Mouse (Mus musculus) embryonic facial prominence, embryonic 14.5 days (tissue): ENCODE data around the gene Mok. TPM values are rescaled to one million over a fixed set of nuclear protein-coding genes. Genes with fewer than 3 reads are reported as not detected.
A peak's percentile ranks its signal among the peaks of the same experiment; 100 is the strongest.

Experiments
- ATAC-seq: fragments of 200-750 bp; cut with Nextera tagmentation; 2 replicates; pipeline ENCODE4 v1.8.0; 2017; ENCODE audit warnings: low read depth, moderate number of reproducible peaks, moderate TSS enrichment
- DNase-seq: peaks from one replicate; pipeline ENCODE4 v3.0.0-alpha.2; 2015; ENCODE audit warnings: low spot score
- H3K27ac ChIP-seq: fragments of 300-500 bp; sonication (generic); replicated peaks from 2 replicates; pipeline ENCODE4 v1.5.1; 2014; ENCODE audit warnings: low read depth, mild to moderate bottlenecking, low read length, moderate library complexity
- H3K27me3 ChIP-seq: fragments of 300-500 bp; sonication (generic); replicated peaks from 2 replicates; pipeline ENCODE4 v1.6.1; 2014; ENCODE audit warnings: low read length; ENCODE audit not compliant: control insufficient read depth, insufficient read depth
- H3K36me3 ChIP-seq: fragments of 300-500 bp; sonication (generic); 2 replicates; pipeline ENCODE4 v1.6.1; 2014; ENCODE audit warnings: low read length, mixed read lengths; ENCODE audit not compliant: control insufficient read depth, insufficient read depth
- H3K4me1 ChIP-seq: fragments of 300-500 bp; sonication (generic); 2 replicates; pipeline ENCODE4 v1.6.1; 2014; ENCODE audit warnings: antibody characterized with exemption, low read length; ENCODE audit not compliant: control insufficient read depth, insufficient read depth
- H3K4me2 ChIP-seq: fragments of 300-500 bp; sonication (generic); 2 replicates; pipeline ENCODE4 v1.6.1; 2014; ENCODE audit warnings: low read depth, mild to moderate bottlenecking, low read length, moderate library complexity, mixed read lengths
- H3K4me3 ChIP-seq: fragments of 300-500 bp; sonication (generic); 2 replicates; pipeline ENCODE4 v1.5.1; 2014; ENCODE audit warnings: low read depth, mild to moderate bottlenecking, low read length
- H3K9ac ChIP-seq: fragments of 300-500 bp; sonication (generic); 2 replicates; pipeline ENCODE4 v1.6.1; 2014; ENCODE audit warnings: low read depth, mild to moderate bottlenecking, low read length, moderate library complexity, mixed read lengths
- H3K9me3 ChIP-seq: fragments of 300-500 bp; sonication (generic); 2 replicates; pipeline ENCODE4 v1.6.1; 2016; ENCODE audit warnings: low read length; ENCODE audit not compliant: control insufficient read depth
- WGBS: fragments of 180-500 bp; shearing (Covaris S2); extraction: QIAGEN DNeasy Blood & Tissue Kit; methylation state at CpG from one replicate; pipeline ENCODE4 v1.1.7; 2014; 5-methylcytosine and 5-hydroxymethylcytosine counted together
- polyA plus RNA-seq: library from polyadenylated mRNA; unstranded; fragments of >200 nt; fragmentation: Nextera tagmentation; extraction: Ambion mirVana; gene quantifications from 2 replicates; pipeline ENCODE4 v1.2.1, GENCODE M21; 2014

Mok gene
- polyA plus RNA-seq, 1 experiment from 2014 or later = 6.1 TPM

DNA sequence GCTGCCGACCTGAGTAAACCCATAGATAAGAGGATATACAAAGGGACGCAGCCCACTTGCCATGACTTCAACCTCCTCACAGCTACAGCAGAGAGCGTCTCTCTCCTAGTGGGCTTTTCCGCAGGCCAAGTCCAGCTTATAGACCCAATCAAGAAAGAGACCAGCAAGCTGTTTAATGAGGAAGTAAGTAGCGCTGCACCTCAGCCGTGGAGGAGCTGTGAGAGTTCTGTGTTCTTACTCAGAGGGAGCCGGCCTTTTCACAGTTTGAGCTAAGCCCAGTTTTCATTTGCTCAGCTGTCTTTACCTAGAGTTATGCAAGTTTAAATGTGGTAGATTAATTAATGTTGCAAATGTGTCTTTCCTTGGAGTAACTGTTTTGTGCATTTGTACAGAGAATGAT lies 61.4 kb downstream of the Mok start:
- no peak for DNase-seq
- Histone ChIP-seq H3K9me3 (no peaks in the 10 kb centered on the region), H3K4me2 (no peak overlapping the region), H3K27ac (no peak overlapping the region), H3K9ac (no peak overlapping the region), H3K4me1 (no peaks in the 10 kb centered on the region), H3K27me3 (no peaks in the 10 kb centered on the region), H3K4me3 (no peak overlapping the region), H3K36me3 (peaks cover 29% of the 10 kb centered on the region)
- ATAC-seq = no peak
- WGBS = 80% methylated on average over 7 of the region's 7 CpGs

DNA sequence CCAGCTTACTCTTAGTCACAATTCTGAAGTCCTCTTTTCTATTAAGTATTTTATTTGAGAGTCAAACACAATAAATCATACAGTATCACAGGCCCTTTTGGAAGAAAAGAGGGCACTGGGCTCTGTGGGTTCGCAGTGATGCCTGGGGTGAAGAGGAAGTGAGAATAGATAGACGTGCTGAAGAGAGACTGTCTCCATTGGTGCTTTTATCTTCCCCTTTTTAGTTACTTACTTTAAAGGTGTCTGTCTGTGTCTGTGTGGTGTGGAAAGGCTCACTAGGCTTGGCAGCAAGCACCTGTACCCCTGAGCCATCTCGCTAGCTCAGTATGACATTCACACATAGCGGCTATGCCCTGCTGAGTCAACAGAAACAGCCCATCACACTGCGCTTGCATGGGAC lies 62.9 kb downstream of the Mok start:
- Histone ChIP-seq H3K4me2 (no peak overlapping the region), H3K27me3 (no peaks in the 10 kb centered on the region), H3K4me3 (no peak overlapping the region), H3K9me3 (no peaks in the 10 kb centered on the region), H3K36me3 (peaks cover 26% of the 10 kb centered on the region), H3K9ac (no peak overlapping the region), H3K4me1 (no peaks in the 10 kb centered on the region), H3K27ac (no peak overlapping the region)
- no peak for ATAC-seq
- DNase-seq = peak; percentile 6
- WGBS = 84% methylated on average over 5 of the region's 5 CpGs

DNA sequence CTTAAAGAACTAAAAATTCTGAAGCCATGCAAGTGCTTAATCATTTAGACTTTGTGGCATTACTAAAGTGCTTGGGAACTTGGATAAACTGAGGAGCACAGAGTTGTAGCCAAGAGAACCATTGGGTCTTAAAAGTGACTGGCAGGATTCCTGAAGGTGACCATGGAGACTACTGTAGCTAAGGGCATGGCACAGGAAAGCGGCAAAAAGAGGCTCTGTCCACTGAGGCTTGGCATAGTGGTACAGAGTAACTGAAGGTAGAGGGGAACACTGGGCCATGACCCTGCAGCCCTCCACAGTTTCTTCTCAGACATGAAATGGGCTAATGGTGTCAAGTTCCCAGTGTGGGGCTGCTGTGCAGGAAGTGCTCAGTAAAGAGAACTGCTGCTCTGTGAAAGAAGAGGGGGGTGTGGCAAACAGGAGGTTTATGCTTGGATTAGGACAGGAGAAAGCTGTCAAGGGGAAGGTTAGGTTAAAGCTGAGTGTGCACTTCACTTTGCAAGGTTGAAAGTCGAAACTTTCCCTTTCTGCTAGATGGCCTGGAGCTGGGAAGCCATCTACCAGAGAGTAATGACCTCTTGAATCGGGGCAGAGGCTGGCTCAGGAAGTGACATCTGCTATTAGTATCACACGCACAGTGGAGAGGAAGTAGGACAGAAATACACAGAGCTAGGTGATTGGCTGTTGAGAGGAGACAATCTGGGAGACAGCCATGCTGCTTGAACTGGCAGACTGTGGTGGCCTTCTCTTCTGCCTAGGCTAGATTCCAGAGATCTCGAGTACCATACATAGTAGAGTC lies 64.9 kb downstream of the Mok start:
- no peak for ATAC-seq
- DNase-seq = no peak
- Histone ChIP-seq H3K27ac (no peak overlapping the region), H3K4me2 (no peak overlapping the region), H3K27me3 (no peaks in the 10 kb centered on the region), H3K9me3 (no peaks in the 10 kb centered on the region), H3K4me1 (no peaks in the 10 kb centered on the region), H3K36me3 (peaks cover 18% of the 10 kb centered on the region), H3K9ac (no peak overlapping the region), H3K4me3 (no peak overlapping the region)
- WGBS = 52% methylated on average over 5 of the region's 5 CpGs

DNA sequence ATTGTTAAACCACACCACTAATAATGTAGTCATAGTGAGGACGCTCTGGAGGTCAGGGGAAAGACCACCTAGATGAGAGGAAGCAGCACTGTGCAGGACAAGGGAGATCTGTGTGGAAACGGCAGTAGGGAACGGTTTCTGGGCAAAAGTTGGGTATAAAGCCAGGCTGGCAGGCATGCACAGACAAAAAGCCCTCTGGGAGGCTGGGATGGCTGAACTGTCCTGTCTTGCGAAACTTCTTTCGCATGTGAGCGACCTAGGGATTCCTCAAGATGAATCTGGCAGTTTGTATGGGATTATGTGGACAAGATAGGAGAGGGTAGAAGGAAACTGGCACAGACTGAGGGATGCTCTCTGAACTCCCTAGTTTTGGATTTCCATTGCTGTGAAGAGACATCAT lies 68.8 kb downstream of the Mok start:
- DNase-seq (no peak), ATAC-seq (no peak)
- Histone ChIP-seq H3K36me3 (no peaks in the 10 kb centered on the region), H3K4me2 (no peak overlapping the region), H3K9me3 (no peaks in the 10 kb centered on the region), H3K9ac (no peak overlapping the region), H3K27me3 (no peaks in the 10 kb centered on the region), H3K4me1 (no peaks in the 10 kb centered on the region), H3K4me3 (no peak overlapping the region), H3K27ac (no peak overlapping the region)
- 96% methylated on average over 6 of the region's 6 CpGs for WGBS

DNA sequence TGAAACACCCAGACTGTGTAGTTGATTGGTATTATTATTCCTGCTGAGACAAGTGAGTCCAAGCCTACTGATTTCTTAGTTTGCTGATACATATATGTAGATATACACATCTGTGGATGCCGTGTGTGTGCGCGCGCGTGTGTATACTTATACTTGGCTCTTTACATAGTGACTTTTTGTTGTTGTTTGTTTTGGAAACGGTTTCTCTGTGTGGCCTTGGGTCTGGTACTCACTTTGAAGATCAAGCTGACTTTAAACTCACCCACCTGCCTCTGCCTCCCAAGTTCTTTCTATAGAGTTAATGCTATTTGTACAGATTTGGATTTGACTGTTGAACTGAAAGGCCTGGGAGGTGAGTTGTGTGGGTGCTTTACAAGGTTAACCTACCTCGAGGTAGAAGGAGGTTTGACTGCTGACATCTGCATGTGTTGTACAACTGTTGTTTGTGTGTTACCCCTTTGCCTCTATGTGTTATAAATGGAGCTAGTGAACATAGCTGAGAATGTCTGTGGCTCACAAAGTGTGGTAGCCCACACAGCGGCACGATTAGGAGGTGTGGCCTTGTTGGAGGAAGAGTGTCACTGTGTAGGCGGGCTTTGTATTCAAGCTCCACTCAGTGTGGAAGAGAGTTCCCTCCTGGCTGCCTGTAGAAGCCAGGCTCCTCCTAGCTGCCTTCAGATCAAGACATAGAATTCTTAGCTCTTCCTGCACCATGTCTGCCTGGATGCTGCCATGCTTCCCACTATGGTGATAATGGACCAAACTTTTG lies 70.1 kb downstream of the Mok start:
- H3K36me3 ChIP-seq = no peaks in the 10 kb centered on the region
- 93% methylated on average over 10 of the region's 10 CpGs for WGBS
- H3K4me3 ChIP-seq = no peak overlapping the region
- no peak overlapping the region for H3K9ac ChIP-seq
- H3K9me3 ChIP-seq = no peaks in the 10 kb centered on the region
- H3K4me1 ChIP-seq = no peaks in the 10 kb centered on the region
- H3K27ac ChIP-seq = no peak overlapping the region
- no peak for ATAC-seq
- DNase-seq = no peak
- no peak overlapping the region for H3K4me2 ChIP-seq
- no peaks in the 10 kb centered on the region for H3K27me3 ChIP-seq

DNA sequence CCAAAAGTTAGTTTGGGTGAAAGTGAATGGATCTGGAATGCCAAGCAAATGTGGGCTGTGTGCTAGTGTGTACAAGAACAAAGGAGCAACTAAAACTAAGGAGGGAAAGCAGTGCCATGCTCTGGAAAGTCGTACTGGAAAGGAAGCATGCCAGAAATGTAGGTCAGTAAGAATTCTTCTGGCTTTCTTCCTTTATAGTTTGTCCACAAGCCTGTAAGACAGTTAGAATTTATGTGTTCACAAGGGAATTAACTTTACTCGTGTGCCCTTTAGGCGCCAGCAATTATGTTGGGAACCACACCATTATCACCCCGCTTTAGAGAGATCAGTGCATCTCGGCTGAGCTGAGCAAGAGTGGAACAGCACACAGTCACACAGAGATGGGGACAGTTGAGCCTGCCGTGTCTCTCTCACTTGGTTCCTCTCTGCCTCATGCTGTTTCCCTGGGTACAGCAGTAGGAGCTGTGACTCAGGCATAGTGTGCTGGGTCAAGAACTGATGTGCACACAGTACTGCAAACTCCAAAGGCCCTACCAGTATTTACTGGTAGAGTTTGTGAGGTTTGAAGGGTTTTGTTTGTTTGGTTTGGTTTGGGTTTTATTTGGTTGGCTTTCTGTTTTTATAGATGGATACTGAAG lies 71.0 kb downstream of the Mok start:
- DNase-seq = no peak
- no peak for ATAC-seq
- Histone ChIP-seq H3K27me3 (no peaks in the 10 kb centered on the region), H3K9ac (no peak overlapping the region), H3K4me3 (no peak overlapping the region), H3K27ac (no peak overlapping the region), H3K4me1 (no peaks in the 10 kb centered on the region), H3K4me2 (no peak overlapping the region), H3K9me3 (no peaks in the 10 kb centered on the region), H3K36me3 (no peaks in the 10 kb centered on the region)
- 58% methylated on average over 6 of the region's 6 CpGs for WGBS

DNA sequence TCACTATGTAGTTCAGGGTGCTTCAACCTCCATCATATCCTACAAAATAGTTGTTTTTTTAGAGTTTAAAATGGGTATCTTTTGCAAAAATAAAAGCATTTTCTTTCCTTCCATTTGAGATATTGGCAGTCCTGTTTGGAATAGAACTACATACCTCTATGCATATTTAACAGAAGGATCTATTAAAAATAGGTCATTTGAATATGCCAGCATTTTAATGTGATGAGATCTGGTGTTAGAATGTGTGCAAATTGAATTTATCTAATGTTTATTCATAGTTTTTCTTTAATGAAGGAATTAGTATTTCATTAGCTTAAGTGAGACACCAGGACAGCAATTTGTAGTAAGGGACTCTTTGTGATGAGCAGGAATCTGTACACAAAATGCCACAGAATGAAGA lies 72.2 kb downstream of the Mok start:
- Histone ChIP-seq H3K27ac (no peak overlapping the region), H3K36me3 (no peaks in the 10 kb centered on the region)
- ATAC-seq = no peak

DNA sequence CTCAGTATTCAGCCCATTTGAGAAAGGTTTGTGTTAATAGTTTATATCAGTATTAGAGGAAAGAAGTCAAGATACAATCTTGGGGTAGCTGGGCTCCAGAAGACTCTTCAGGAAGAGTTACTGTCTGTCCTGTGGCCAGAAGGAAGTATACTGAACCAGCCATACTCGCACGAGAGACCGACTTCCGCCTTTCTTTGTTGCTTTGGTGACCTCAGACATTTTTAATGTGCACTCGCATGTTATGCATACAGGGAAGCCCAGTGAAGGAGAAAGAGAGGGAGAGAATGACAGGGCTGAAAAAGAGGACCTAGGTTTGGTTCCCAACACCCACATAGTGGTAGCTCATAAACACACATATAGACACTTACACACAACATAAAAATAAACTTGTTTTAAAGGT lies 76.2 kb downstream of the Mok start:
- H3K4me2 ChIP-seq = no peak overlapping the region
- H3K4me1 ChIP-seq = no peaks in the 10 kb centered on the region
- no peaks in the 10 kb centered on the region for H3K9me3 ChIP-seq
- ATAC-seq (no peak), DNase-seq (no peak)
- H3K27ac ChIP-seq = no peak overlapping the region
- 82% methylated on average over 5 of the region's 5 CpGs for WGBS
- no peak overlapping the region for H3K9ac ChIP-seq
- H3K4me3 ChIP-seq = no peak overlapping the region
- H3K27me3 ChIP-seq = no peaks in the 10 kb centered on the region
- H3K36me3 ChIP-seq = no peaks in the 10 kb centered on the region; the same call in 1 of the 2 replicates

More for the DNA sequence above, 72.2 kb downstream of the Mok start:
- Histone ChIP-seq H3K27me3 (no peaks in the 10 kb centered on the region), H3K9ac (no peak overlapping the region), H3K4me1 (no peaks in the 10 kb centered on the region), H3K4me3 (no peak overlapping the region), H3K4me2 (no peak overlapping the region), H3K9me3 (no peaks in the 10 kb centered on the region)
- DNase-seq = no peak
